7 mouse cellular contexts compared by ENCODE assay signal in genomic region chr9:65391613-65391964, GRCm38 (mm10). TPM values are rescaled to one million over a fixed set of nuclear protein-coding genes. Genes with fewer than 3 reads are reported as not detected.
A peak's percentile ranks its signal among the peaks of the same experiment; 100 is the strongest.
DNase-seq lines count a peak whose midpoint lies in the region; ATAC-seq and TF ChIP-seq lines count a peak whose summit lies in the region.

TSS of gene Kbtbd13 (minus strand) at chr9:65391652.

- H3K9me3 ChIP-seq in ES-Bruce4 (replicated peaks; ENCODE audit: control insufficient read depth, insufficient read depth, low read length, poor library complexity, severe bottlenecking) = no peaks in the 10 kb centered on the region
- H3K9me3 ChIP-seq in heart, embryonic 13.5 days = no peaks in the 10 kb centered on the region
- no peaks in the 10 kb centered on the region for H3K9me3 ChIP-seq in liver, embryonic 14.5 days (ENCODE audit: control insufficient read depth, low read length)

- peaks cover 4% of the 10 kb centered on the region for H3K27me3 ChIP-seq in ES-Bruce4 (ENCODE audit: control insufficient read depth, insufficient read depth, low read length, poor library complexity, severe bottlenecking)
- peaks cover 43% of the 10 kb centered on the region for H3K27me3 ChIP-seq in heart, embryonic 13.5 days (replicated peaks)
- peaks cover 28% of the 10 kb centered on the region for H3K27me3 ChIP-seq in liver, embryonic 14.5 days (ENCODE audit: control insufficient read depth, insufficient read depth, low read length)

- H3K4me3 ChIP-seq in ES-Bruce4 (ENCODE audit: low read depth, low read length) = peak within 1 kb of the TSS; percentile 56
- peak within 1 kb of the TSS; percentile 47 for H3K4me3 ChIP-seq in bone marrow macrophage, adult 2 months (ENCODE audit: insufficient read depth, low read length)
- peak within 1 kb of the TSS; percentile 56 for H3K4me3 ChIP-seq in heart, embryonic 13.5 days
- peak within 1 kb of the TSS in 1 of 2 experiments; percentile 39; a peak in 2 of 4 replicates for H3K4me3 ChIP-seq in liver, embryonic 14.5 days (ENCODE audit: insufficient read depth in 1 of 2, low read depth in 2 of 2, low read length in 2 of 2)

- DNase-seq in liver, embryonic 14.5 days (ENCODE audit: low read depth in 3 of 3, low spot score in 3 of 3) = no peak
- no peak for DNase-seq in cerebellum, adult 11-12 months
- DNase-seq in kidney, postnatal 14 days = no peak
- DNase-seq in cerebellum, adult 9-10 months = no peak

- H3K27ac ChIP-seq in ES-Bruce4 (ENCODE audit: insufficient read depth, low read length) = no peak within 1 kb of the TSS
- H3K27ac ChIP-seq in bone marrow macrophage, adult 2 months (ENCODE audit: insufficient read depth, low read depth, low read length) = no peak within 1 kb of the TSS
- no peak within 1 kb of the TSS for H3K27ac ChIP-seq in heart, embryonic 13.5 days (replicated peaks)
- H3K27ac ChIP-seq in liver, embryonic 14.5 days = no peak within 1 kb of the TSS

- ATAC-seq in heart, embryonic 13.5 days (ENCODE audit: extremely low read depth, insufficient number of reproducible peaks, low FRiP score, low TSS enrichment) = no peak
- ATAC-seq in liver, embryonic 14.5 days (ENCODE audit: insufficient read depth) = no peak

- H3K36me3 ChIP-seq in ES-Bruce4 (ENCODE audit: control insufficient read depth, insufficient read depth, low read length, poor library complexity, severe bottlenecking) = no peaks in the 10 kb centered on the region
- H3K36me3 ChIP-seq in heart, embryonic 13.5 days = no peaks in the 10 kb centered on the region
- H3K36me3 ChIP-seq in liver, embryonic 14.5 days (replicated peaks; ENCODE audit: control insufficient read depth, insufficient read depth, low read depth) = no peaks in the 10 kb centered on the region

- H3K9ac ChIP-seq in ES-Bruce4 (ENCODE audit: low read depth, poor library complexity, severe bottlenecking) = peak within 1 kb of the TSS; percentile 47
- peak within 1 kb of the TSS; percentile 75 for H3K9ac ChIP-seq in heart, embryonic 13.5 days
- no peak within 1 kb of the TSS for H3K9ac ChIP-seq in liver, embryonic 14.5 days (replicated peaks)

- H3K4me1 ChIP-seq in ES-Bruce4 (ENCODE audit: control insufficient read depth, insufficient read depth, low read length) = no peaks in the 10 kb centered on the region
- no peaks in the 10 kb centered on the region for H3K4me1 ChIP-seq in bone marrow macrophage, adult 2 months (ENCODE audit: control insufficient read depth, insufficient read depth, low read length)
- peaks cover 22% of the 10 kb centered on the region for H3K4me1 ChIP-seq in heart, embryonic 13.5 days
- no peaks in the 10 kb centered on the region for H3K4me1 ChIP-seq in liver, embryonic 14.5 days (replicated peaks; ENCODE audit: control insufficient read depth in 2 of 2, insufficient read depth in 2 of 2, low read length in 1 of 2)

- no peak for TF ChIP-seq EP300 in ES-Bruce4 (IDR thresholded peaks at IDR 0.05; ENCODE audit: insufficient read depth, low read depth, low read length)
- no peak for TF ChIP-seq EP300 in liver, embryonic 14.5 days (IDR thresholded peaks at IDR 0.05; ENCODE audit: low read depth)

- peak within 1 kb of the TSS; percentile 77 for H3K4me2 ChIP-seq in heart, embryonic 13.5 days
- peak within 1 kb of the TSS; percentile 40; the same call in 1 of the 2 replicates for H3K4me2 ChIP-seq in liver, embryonic 14.5 days (ENCODE audit: low read depth)

- TF ChIP-seq CTCF in ES-Bruce4 (IDR thresholded peaks at IDR 0.05; ENCODE audit: low read depth, low read length) = no peak
- TF ChIP-seq CTCF in bone marrow macrophage, adult 2 months (IDR thresholded peaks at IDR 0.05; ENCODE audit: low read depth, low read length) = no peak
- no peak for TF ChIP-seq CTCF in liver, embryonic 14.5 days (IDR thresholded peaks at IDR 0.05; ENCODE audit: low read depth)

- TF ChIP-seq POLR2A in ES-Bruce4 (IDR thresholded peaks at IDR 0.05; ENCODE audit: insufficient read depth, low read length) = no peak
- no peak for TF ChIP-seq POLR2A in bone marrow macrophage, adult 2 months (IDR thresholded peaks at IDR 0.05; ENCODE audit: borderline replicate concordance, low read depth, low read length)

- WGBS in heart, embryonic 13.5 days = 23% methylated on average over 8 of the region's 8 CpGs
- 23% methylated on average over 8 of the region's 8 CpGs for WGBS in liver, embryonic 14.5 days (ENCODE audit: insufficient replicate concordance)

RNA-seq across cellular contexts. Expression of gene Kbtbd13, which starts in this region (rescaled TPM):
- 0.27 and 0.52 TPM in 2 replicates for polyA plus RNA-seq in ES-Bruce4 (2011; ENCODE audit: insufficient read depth, insufficient read length, low read depth, missing spikeins)
- not detected in 2 replicates for polyA plus RNA-seq in bone marrow macrophage, adult 2 months (2012; ENCODE audit: insufficient read depth, insufficient read length, missing spikeins)
- polyA plus RNA-seq in heart, embryonic 13.5 days (2015; fragmentation: Nextera tagmentation; extraction: Ambion mirVana) = 1.7 and 2.3 TPM in 2 replicates
- polyA plus RNA-seq in liver, embryonic 14.5 days (2012; rRNA removed) = 0.04 and 0.05 TPM in 2 replicates
- 0.08 and 0.10 TPM in 2 replicates for polyA plus RNA-seq in liver, embryonic 14.5 days (2014; fragmentation: Nextera tagmentation; extraction: Ambion mirVana)
